Mouse (Mus musculus): ENCODE data around the gene Pin4. TPM values are rescaled to one million over a fixed set of nuclear protein-coding genes. Genes with fewer than 3 reads are reported as not detected.

Gene Pin4
- total and polyA plus RNA-seq, 3 experiments, result 50.6 to 122 TPM; not detected in 1

DNA sequence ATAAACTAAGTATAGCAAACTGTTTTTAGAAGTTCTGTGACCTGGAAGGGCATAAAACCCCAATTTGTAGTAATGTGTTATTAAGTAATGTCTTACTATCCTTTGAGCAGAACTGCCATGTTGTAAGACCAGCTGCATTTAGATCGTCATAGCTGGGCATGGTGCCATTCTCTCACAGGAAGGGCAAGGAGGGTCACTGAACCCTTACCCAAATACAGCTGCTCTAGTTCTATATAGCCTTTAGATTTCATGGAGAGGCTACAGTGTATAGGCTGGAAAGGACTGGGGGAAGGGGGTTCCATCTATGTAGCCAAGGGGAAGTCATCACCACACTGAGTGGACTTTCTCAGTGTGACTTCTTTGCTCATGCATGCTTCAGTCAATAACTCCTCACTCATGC, 21.9 kb downstream of the Pin4 start:
- Histone ChIP-seq H3K4me3 (ENCODE audit: control insufficient read depth in 1 of 2, insufficient read depth in 1 of 2, low read depth in 2 of 2, low read length in 2 of 2) (no peak overlapping the region), H3K27me3 (ENCODE audit: control insufficient read depth in 1 of 2, insufficient read depth in 2 of 2, low read length in 2 of 2) (no peaks in the 10 kb centered on the region), H3K9me3 (replicated peaks; ENCODE audit: insufficient read depth, low read length) (no peaks in the 10 kb centered on the region), H3K4me1 (ENCODE audit: control insufficient read depth in 1 of 2, insufficient read depth in 2 of 2, low read length in 2 of 2) (no peaks in the 10 kb centered on the region), H3K36me3 (ENCODE audit: control insufficient read depth in 1 of 2, insufficient read depth in 2 of 2, low read length in 2 of 2) (no peaks in the 10 kb centered on the region; a peak in 2 of 4 replicates), H3K9ac (ENCODE audit: control insufficient read depth, low read depth, low read length, poor library complexity, severe bottlenecking) (no peak overlapping the region), H3K27ac (ENCODE audit: control insufficient read depth, low read depth, low read length) (no peak overlapping the region), H3K79me2 (ENCODE audit: control insufficient read depth, insufficient read depth, low read length, poor library complexity) (no peaks in the 10 kb centered on the region)
- TF ChIP-seq HCFC1 (IDR thresholded peaks at IDR 0.05; ENCODE audit: low read depth, low read length) (no peak), RAD21 (IDR thresholded peaks at IDR 0.05; ENCODE audit: low read depth, low read length) (no peak), E2F4 (IDR thresholded peaks at IDR 0.05; ENCODE audit: borderline replicate concordance, low read depth, low read length) (no peak), BHLHE40 (IDR thresholded peaks at IDR 0.05; ENCODE audit: borderline replicate concordance, low read depth, low read length) (no peak), CTCF (IDR thresholded peaks at IDR 0.05 in 2 of 3, conservative IDR thresholded peaks at IDR 0.05 in 1 of 3; ENCODE audit: control insufficient read depth in 1 of 3, insufficient read depth in 1 of 3, low read depth in 2 of 3, low read length in 3 of 3, poor library complexity in 1 of 3, severe bottlenecking in 1 of 3) (no peak), ZNF384 (IDR thresholded peaks at IDR 0.05; ENCODE audit: low read depth, low read length) (no peak), TCF12 (IDR thresholded peaks at IDR 0.05; ENCODE audit: low read depth, low read length) (no peak), ETS1 (IDR thresholded peaks at IDR 0.05; ENCODE audit: low read depth, low read length) (no peak), NELFE (IDR thresholded peaks at IDR 0.05; ENCODE audit: low read depth, low read length) (no peak)
- DNase-seq (ENCODE audit: low read depth, low spot score), result no peak

- peak; percentile 94 for DNase-seq (ENCODE audit: low read depth, low spot score)
- Histone ChIP-seq H3K4me1 (ENCODE audit: control insufficient read depth in 1 of 2, insufficient read depth in 2 of 2, low read length in 2 of 2) (peaks cover 0 to 4% of the 10 kb centered on the region in 2 experiments; a peak in 2 of 4 replicates), H3K27me3 (ENCODE audit: control insufficient read depth in 1 of 2, insufficient read depth in 2 of 2, low read length in 2 of 2) (no peaks in the 10 kb centered on the region), H3K79me2 (ENCODE audit: control insufficient read depth, insufficient read depth, low read length, poor library complexity) (peaks cover 36% of the 10 kb centered on the region), H3K9ac (ENCODE audit: control insufficient read depth, low read depth, low read length, poor library complexity, severe bottlenecking) (peak within 1 kb of the TSS; percentile 98), H3K9me3 (replicated peaks; ENCODE audit: insufficient read depth, low read length) (no peaks in the 10 kb centered on the region), H3K4me3 (ENCODE audit: control insufficient read depth in 1 of 2, insufficient read depth in 1 of 2, low read depth in 2 of 2, low read length in 2 of 2) (peak within 1 kb of the TSS; percentile 73 to 99), H3K27ac (ENCODE audit: control insufficient read depth, low read depth, low read length) (peak within 1 kb of the TSS; percentile 95), H3K36me3 (ENCODE audit: control insufficient read depth in 1 of 2, insufficient read depth in 2 of 2, low read length in 2 of 2) (peaks cover 0 to 18% of the 10 kb centered on the region in 2 experiments; a peak in 3 of 4 replicates)
- TF ChIP-seq SIN3A (IDR thresholded peaks at IDR 0.05; ENCODE audit: low read length), result peak; percentile 65; the same call in 1 of the 2 replicates
- TF ChIP-seq MXI1 (IDR thresholded peaks at IDR 0.05; ENCODE audit: low read depth, low read length), result no peak
- TF ChIP-seq MYC (IDR thresholded peaks at IDR 0.05; ENCODE audit: low read depth, low read length), result no peak
- TF ChIP-seq JUND (IDR thresholded peaks at IDR 0.05; ENCODE audit: low read depth, low read length), result no peak
- peak; percentile 61; the same call in 1 of the 2 replicates for TF ChIP-seq POLR2AphosphoS2 (IDR thresholded peaks at IDR 0.05; ENCODE audit: low read length)
- TF ChIP-seq GATA1 (IDR thresholded peaks at IDR 0.05; ENCODE audit: low read depth, low read length), result no peak
- no peak for TF ChIP-seq RCOR1 (IDR thresholded peaks at IDR 0.05; ENCODE audit: low read depth, low read length)
- 0 out of 2 replicates have a peak, but pooled peaks have one; percentile 24 for TF ChIP-seq MYB (IDR thresholded peaks at IDR 0.05; ENCODE audit: low read depth, low read length)
- TF ChIP-seq CHD2 (IDR thresholded peaks at IDR 0.05; ENCODE audit: low read length), result no peak
- peak; percentile 31 to 79; a peak in 2 of 4 replicates for TF ChIP-seq POLR2A (IDR thresholded peaks at IDR 0.05; ENCODE audit: control insufficient read depth in 1 of 2, insufficient read depth in 1 of 2, low read depth in 1 of 2, low read length in 2 of 2, poor library complexity in 1 of 2)
- peak; percentile 86 for TF ChIP-seq NRF1 (IDR thresholded peaks at IDR 0.05; ENCODE audit: insufficient read depth, low read depth, low read length, poor library complexity, severe bottlenecking)
- TF ChIP-seq MAFK (IDR thresholded peaks at IDR 0.05; ENCODE audit: borderline replicate concordance, low read depth, low read length), result no peak
- TF ChIP-seq E2F4 (IDR thresholded peaks at IDR 0.05; ENCODE audit: borderline replicate concordance, low read depth, low read length), result peak; percentile 91
- TF ChIP-seq TAL1 (IDR thresholded peaks at IDR 0.05; ENCODE audit: low read length), result no peak
- 0 out of 2 replicates have a peak, but pooled peaks have one; percentile 58 for TF ChIP-seq ELF1 (IDR thresholded peaks at IDR 0.05; ENCODE audit: low read depth, low read length)
- peak; percentile 91 for TF ChIP-seq HCFC1 (IDR thresholded peaks at IDR 0.05; ENCODE audit: low read depth, low read length)
- TF ChIP-seq ZC3H11A (IDR thresholded peaks at IDR 0.05; ENCODE audit: low read depth, low read length), result no peak
- peak; percentile 72 for TF ChIP-seq NELFE (IDR thresholded peaks at IDR 0.05; ENCODE audit: low read depth, low read length)
- peak in 1 of 2 experiments; percentile 19; a peak in 1 of 4 replicates for TF ChIP-seq EP300 (IDR thresholded peaks at IDR 0.05; ENCODE audit: low read depth in 1 of 2, low read length in 2 of 2)
- TF ChIP-seq MEF2A (IDR thresholded peaks at IDR 0.05; ENCODE audit: extremely low read depth, insufficient replicate concordance, low read depth, low read length, poor library complexity, severe bottlenecking), result no peak
- TF ChIP-seq RAD21 (IDR thresholded peaks at IDR 0.05; ENCODE audit: low read depth, low read length), result no peak
- TF ChIP-seq USF2 (IDR thresholded peaks at IDR 0.05; ENCODE audit: borderline replicate concordance in 1 of 2, insufficient read depth in 1 of 2, low read depth in 1 of 2, low read length in 2 of 2), result peak in 1 of 2 experiments; percentile 65; a peak in 2 of 4 replicates
- TF ChIP-seq TCF12 (IDR thresholded peaks at IDR 0.05; ENCODE audit: low read depth, low read length), result no peak
- peak; percentile 87; the same call in 1 of the 2 replicates for TF ChIP-seq MAZ (IDR thresholded peaks at IDR 0.05; ENCODE audit: low read depth, low read length)
Observed at GRCm38 (mm10) chrX:102156618-102157422, 37.6 kb downstream of the Pin4 start, which contains the start of gene Ercc6l. Gene Ercc6l, minus strand, starts transcription at chrX:102157091.

Measured in MEL (cell line).